In genomic region chr17:47841931-47842623, GRCm38 (mm10) we compare ENCODE assay signal across 9 mouse cellular contexts. TPM values are rescaled to one million over a fixed set of nuclear protein-coding genes. Genes with fewer than 3 reads are reported as not detected.
DNase-seq lines count a peak whose midpoint lies in the region; ATAC-seq and TF ChIP-seq lines count a peak whose summit lies in the region.
"Had no signal": no experiment of that assay in that cellular context is flagged by ENCODE, and none has a peak within 500 bp of the region (broad histone marks: within the 10 kb centered on the region; RNA-seq: fewer than 3 reads in every experiment).

No protein-coding gene starts in this region.

- H3K4me2 ChIP-seq in lung, embryonic 16.5 days (ENCODE audit: low read depth, low read length), result no peak overlapping the region
- H3K4me2 ChIP-seq: limb, embryonic 15.5 days had no signal

- no peak overlapping the region for H3K4me3 ChIP-seq in C2C12 (ENCODE audit: insufficient read depth, poor library complexity, severe bottlenecking)
- H3K4me3 ChIP-seq in lung, embryonic 16.5 days (ENCODE audit: low read length), result no peak overlapping the region
- H3K4me3 ChIP-seq: limb, embryonic 15.5 days had no signal

- no peaks in the 10 kb centered on the region for H3K79me3 ChIP-seq in C2C12 (ENCODE audit: low read depth)

- no peaks in the 10 kb centered on the region for H3K36me3 ChIP-seq in C2C12 (ENCODE audit: control insufficient read depth, insufficient read depth)
- H3K36me3 ChIP-seq in lung, embryonic 16.5 days (ENCODE audit: control insufficient read depth, insufficient read depth, low read length), result no peaks in the 10 kb centered on the region
- H3K36me3 ChIP-seq: limb, embryonic 15.5 days had no signal

- DNase-seq in Patski (ENCODE audit: low read depth, low spot score), result no peak
- peak; percentile 96 for DNase-seq in fibroblast of lung, adult 2 months (ENCODE audit: low read depth)
- DNase-seq in heart, postnatal 4 days, result peak; percentile 87
- peak; percentile 73 for DNase-seq in urinary bladder, postnatal 25 days (ENCODE audit: low spot score)
- DNase-seq in left cerebral cortex, adult 18-20 months (ENCODE audit: low spot score in 2 of 2), result no peak
- no peak for DNase-seq in right cerebral cortex, postnatal 4 days

- TF ChIP-seq CTCF in C2C12 (IDR thresholded peaks at IDR 0.05; ENCODE audit: control insufficient read depth, insufficient read depth, insufficient read length) (no peak), Patski (IDR thresholded peaks at IDR 0.05) (no peak)

- H3K4me1 ChIP-seq in lung, embryonic 16.5 days (replicated peaks; ENCODE audit: control insufficient read depth, insufficient read depth, low read length), result peaks cover 19% of the 10 kb centered on the region

- in situ Hi-C loops in Patski (cut with MboI; ENCODE audit: low pct_unique_long_range_greater_than_20kb), result loop anchor here (5.0 kb wide), 1 partner anchor 45 kb away; no protein-coding TSS in a partner anchor

- POLR2A ChIA-PET in Patski (lab: Charles Lee), result no interaction called here

- H3K9ac ChIP-seq in lung, embryonic 16.5 days (ENCODE audit: low read length), result no peak overlapping the region
- H3K9ac ChIP-seq: limb, embryonic 15.5 days had no signal

- ATAC-seq in Patski, result peak; percentile 31
- ATAC-seq in lung, embryonic 16.5 days (ENCODE audit: low read depth), result peak; percentile 81

- no peaks in the 10 kb centered on the region for H3K79me2 ChIP-seq in C2C12 (ENCODE audit: control insufficient read depth, insufficient read depth)

- no peaks in the 10 kb centered on the region for H3K27me3 ChIP-seq in C2C12 (ENCODE audit: control insufficient read depth, insufficient read depth, insufficient read length)
- H3K27me3 ChIP-seq in Patski, result no peaks in the 10 kb centered on the region
- no peaks in the 10 kb centered on the region for H3K27me3 ChIP-seq in lung, embryonic 16.5 days (ENCODE audit: control insufficient read depth, insufficient read depth, low read depth, low read length)
- H3K27me3 ChIP-seq: limb, embryonic 15.5 days had no signal

- 44% methylated on average over 19 of the region's 19 CpGs for WGBS in lung, embryonic 16.5 days

- H3K9me3 ChIP-seq in lung, embryonic 16.5 days (ENCODE audit: control insufficient read depth, low read length), result no peaks in the 10 kb centered on the region
- H3K9me3 ChIP-seq: limb, embryonic 15.5 days had no signal

- H3K27ac ChIP-seq in lung, embryonic 16.5 days (ENCODE audit: low read length), result peak overlapping the region; percentile 67
- H3K27ac ChIP-seq: limb, embryonic 15.5 days had no signal

- H3ac ChIP-seq in C2C12 (ENCODE audit: control insufficient read depth, insufficient read length, low read depth), result no peak overlapping the region

- CTCF ChIA-PET in Patski (lab: Charles Lee), result interaction anchor here (1.0 kb wide), 1 partner anchor 34 kb away, joined by 3 read pairs; no protein-coding TSS in a partner anchor

TF ChIP-seq in C2C12, 6 proteins besides CTCF, POLR2A, EP300 and RAD21:
- TF ChIP-seq MAX (IDR thresholded peaks at IDR 0.05), result peak; percentile 48
- no peak for TF ChIP-seq CEBPB (IDR thresholded peaks at IDR 0.05; ENCODE audit: low read depth)
- TF ChIP-seq USF1 (IDR thresholded peaks at IDR 0.05; ENCODE audit: low read depth), result peak; percentile 25
TF ChIP-seq in C2C12: peak in this region for 2.

RNA-seq across cellular contexts. Expression of gene Mdfi, which starts 7.6 kb away (rescaled TPM):
- polyA plus RNA-seq in C2C12 (2012; fragmentation: generic; extraction: Trizol) (0.68 TPM), Patski (2021) (not detected)
- total RNA-seq in heart, postnatal 4 days (2021), result 10 to 100 TPM; 16.4 to 20.2 TPM
- 18.1 and 22.1 TPM in 2 replicates for polyA plus RNA-seq in lung, embryonic 16.5 days (2015; fragmentation: Nextera tagmentation; extraction: Ambion mirVana)
- total RNA-seq in left cerebral cortex, adult 18-20 months (2021), result under 1 TPM in 1 of 2 experiments, not detected in 1; 0.88 TPM

Comparison
In these comparisons a context has a peak if more than half of its experiments do, and no peak if none do; other contexts are left out.
1. DNase-seq: peak in fibroblast of lung, adult 2 months (single experiment), heart, postnatal 4 days (single experiment) and urinary bladder, postnatal 25 days (single experiment); none in Patski (single experiment), left cerebral cortex, adult 18-20 months (0 of 2) and right cerebral cortex, postnatal 4 days (single experiment).
2. RNA of gene Mdfi, which starts 7.6 kb away (polyA plus RNA-seq): 18.1 to 22.1 TPM in lung, embryonic 16.5 days; 0.68 TPM in C2C12 (single experiment) and not detected in Patski (single experiment); every median in the first group is over 10 times any median in the second.